In the genomic region with DNA sequence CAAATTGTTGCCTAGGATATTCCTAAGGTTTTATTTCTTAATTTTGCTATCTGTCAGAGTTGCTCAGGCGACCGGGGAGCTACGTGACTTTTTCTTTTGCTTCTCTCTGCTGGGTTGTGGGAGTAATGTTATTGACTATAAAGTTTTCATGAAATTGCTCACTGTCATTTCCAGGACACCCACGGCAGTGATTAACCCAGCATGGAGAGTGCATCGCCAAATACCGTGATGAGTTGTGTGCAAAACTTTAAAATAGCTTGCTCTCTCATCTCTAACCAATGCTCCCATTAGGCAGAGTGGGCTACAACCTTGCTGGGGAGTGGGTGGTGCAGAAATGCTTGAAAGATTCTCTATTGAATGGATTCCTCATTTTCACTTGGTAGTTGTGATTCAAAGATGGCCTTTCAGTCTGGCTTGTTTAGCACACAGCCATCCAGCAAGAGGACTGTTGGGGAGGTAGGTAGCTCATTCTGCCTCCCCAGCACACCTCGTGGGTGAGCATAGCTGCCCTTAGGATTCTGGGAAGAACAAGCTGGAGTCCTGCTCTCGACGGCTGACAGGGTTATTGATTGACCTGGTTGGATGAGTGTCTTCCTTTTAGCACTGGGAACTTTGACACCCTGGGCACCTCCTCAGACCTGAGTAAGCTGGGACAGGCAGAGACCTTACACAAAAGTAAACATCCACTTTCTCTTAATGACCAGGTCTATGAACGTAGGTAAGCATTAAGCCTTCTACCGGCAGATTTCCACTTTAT, we compare ENCODE assay signal across 19 mouse cellular contexts.
DNase-seq lines count a peak whose midpoint lies in the region; ATAC-seq and TF ChIP-seq lines count a peak whose summit lies in the region.
"Had no signal": no experiment of that assay in that cellular context is flagged by ENCODE, and none has a peak within 500 bp of the region (broad histone marks: within the 10 kb centered on the region; RNA-seq: fewer than 3 reads in every experiment).

No protein-coding gene starts in this region.

- no peak overlapping the region for H3K9ac ChIP-seq in kidney, postnatal 0 days (ENCODE audit: low read depth, low read length)
- H3K9ac ChIP-seq: forebrain, embryonic 12.5 days; hindbrain, embryonic 13.5 days; intestine, embryonic 15.5 days; liver, embryonic 12.5 days; lung, embryonic 14.5 days had no signal

- ATAC-seq in kidney, postnatal 0 days (replicated peaks; ENCODE audit: low FRiP score, low read depth): peak; percentile 66; the same call in 1 of the 2 replicates
- ATAC-seq: intestine, embryonic 15.5 days; liver, embryonic 12.5 days had no signal

- H3K27me3 ChIP-seq in kidney, postnatal 0 days (ENCODE audit: insufficient read depth, low read length): no peaks in the 10 kb centered on the region
- H3K27me3 ChIP-seq: CH12.LX; forebrain, embryonic 12.5 days; hindbrain, embryonic 13.5 days; intestine, embryonic 15.5 days; liver, embryonic 12.5 days had no signal

- peak; percentile 4 for DNase-seq in layer of hippocampus, adult 11-12 months (ENCODE audit: low spot score)
- DNase-seq in layer of hippocampus, postnatal 14 days (ENCODE audit: low spot score in 2 of 2): no peak
- DNase-seq in right cerebral cortex, adult 2 months (ENCODE audit: low spot score in 2 of 2): peak; percentile 40 to 41
- no peak for DNase-seq in right cerebral cortex, postnatal 14 days
- no peak for DNase-seq in kidney, postnatal 0 days (ENCODE audit: low spot score)
- peak; percentile 37 for DNase-seq in yolk sac, embryonic 10.5 days (ENCODE audit: low spot score)
- DNase-seq in urinary bladder, adult 2 months (ENCODE audit: low spot score): no peak
- DNase-seq in gastrocnemius, postnatal 25 days: no peak
- DNase-seq: adrenal gland, adult 2 months; cerebellum, adult 11 months; cerebellum, postnatal 36 days; heart, postnatal 14 days; lung, embryonic 14.5 days had no signal

- no peaks in the 10 kb centered on the region for H3K36me3 ChIP-seq in kidney, postnatal 0 days (ENCODE audit: insufficient read depth, low read length)
- H3K36me3 ChIP-seq: forebrain, embryonic 12.5 days; hindbrain, embryonic 13.5 days; intestine, embryonic 15.5 days; liver, embryonic 12.5 days had no signal

- no peak for TF ChIP-seq CTCF in kidney, postnatal 0 days (IDR thresholded peaks at IDR 0.05; ENCODE audit: low read depth)

- no peak overlapping the region for H3K4me2 ChIP-seq in kidney, postnatal 0 days (ENCODE audit: low read length)
- H3K4me2 ChIP-seq: forebrain, embryonic 12.5 days; heart, embryonic 11.5 days; hindbrain, embryonic 13.5 days; intestine, embryonic 15.5 days; liver, embryonic 12.5 days; lung, embryonic 14.5 days had no signal

- WGBS in kidney, postnatal 0 days: 61% methylated on average over 11 of the region's 11 CpGs

- H3K9me3 ChIP-seq in kidney, postnatal 0 days (replicated peaks; ENCODE audit: low read length): no peaks in the 10 kb centered on the region
- H3K9me3 ChIP-seq: forebrain, embryonic 12.5 days; hindbrain, embryonic 13.5 days; intestine, embryonic 15.5 days; liver, embryonic 12.5 days had no signal

- H3K4me1 ChIP-seq in kidney, postnatal 0 days (replicated peaks; ENCODE audit: insufficient read depth, low read length): no peaks in the 10 kb centered on the region
- H3K4me1 ChIP-seq: forebrain, embryonic 12.5 days; hindbrain, embryonic 13.5 days; intestine, embryonic 15.5 days; liver, embryonic 12.5 days had no signal

- H3K27ac ChIP-seq in kidney, postnatal 0 days: no peak overlapping the region
- H3K27ac ChIP-seq: forebrain, embryonic 12.5 days; hindbrain, embryonic 13.5 days; intestine, embryonic 15.5 days; liver, embryonic 12.5 days had no signal

- no peak overlapping the region for H3K4me3 ChIP-seq in kidney, postnatal 0 days (replicated peaks; ENCODE audit: low read depth, low read length)
- H3K4me3 ChIP-seq: forebrain, embryonic 12.5 days; hindbrain, embryonic 13.5 days; intestine, embryonic 15.5 days; liver, embryonic 12.5 days had no signal

Comparison
In these comparisons a context has a peak if more than half of its experiments do, and no peak if none do; other contexts are left out.
1. DNase-seq: peak in layer of hippocampus, adult 11-12 months (single experiment), right cerebral cortex, adult 2 months (2 of 2) and yolk sac, embryonic 10.5 days (single experiment); none in layer of hippocampus, postnatal 14 days (0 of 2), right cerebral cortex, postnatal 14 days (single experiment), kidney, postnatal 0 days (single experiment), urinary bladder, adult 2 months (single experiment) and gastrocnemius, postnatal 25 days (single experiment).